Mouse (Mus musculus): ENCODE results near the gene Paip2b.
"Not testable (repeated sequence)": the region's sequence is repeated elsewhere in the genome, so short reads cannot be mapped to it uniquely, and the experiment has no call there.

GRCm38 (mm10) chr6:83832393-83832792, 852 bp upstream of the Paip2b start:
- TF ChIP-seq ZC3H11A (IDR thresholded peaks at IDR 0.05; ENCODE audit: borderline replicate concordance, low read depth, low read length); ZNF384 (IDR thresholded peaks at IDR 0.05; ENCODE audit: low read depth, low read length); HCFC1 (IDR thresholded peaks at IDR 0.05; ENCODE audit: borderline replicate concordance, insufficient read depth, low read length); MAFK (IDR thresholded peaks at IDR 0.05; ENCODE audit: insufficient read depth, low read depth, low read length); CHD2 (IDR thresholded peaks at IDR 0.05; ENCODE audit: low read depth, low read length): not testable (repeated sequence)

Measured in ES-E14 (cell line).